Mouse (Mus musculus) adrenal gland, postnatal 25 days (tissue): Measurements from ENCODE around the gene Cd84. TPM values are rescaled to one million over a fixed set of nuclear protein-coding genes. Genes with fewer than 3 reads are reported as not detected.

Experiments
- DNase-seq: peaks from one replicate; pipeline ENCODE4 v3.0.0; 2021; ENCODE audit warnings: mixed read lengths
- total RNA-seq: library from RNA; stranded (reverse); gene quantifications from 2 replicates; pipeline ENCODE4 v1.2.3, GENCODE M21; 2021

Gene Cd84
- total RNA-seq, 1 experiment from 2014 or later = 2.3 TPM

DNA sequence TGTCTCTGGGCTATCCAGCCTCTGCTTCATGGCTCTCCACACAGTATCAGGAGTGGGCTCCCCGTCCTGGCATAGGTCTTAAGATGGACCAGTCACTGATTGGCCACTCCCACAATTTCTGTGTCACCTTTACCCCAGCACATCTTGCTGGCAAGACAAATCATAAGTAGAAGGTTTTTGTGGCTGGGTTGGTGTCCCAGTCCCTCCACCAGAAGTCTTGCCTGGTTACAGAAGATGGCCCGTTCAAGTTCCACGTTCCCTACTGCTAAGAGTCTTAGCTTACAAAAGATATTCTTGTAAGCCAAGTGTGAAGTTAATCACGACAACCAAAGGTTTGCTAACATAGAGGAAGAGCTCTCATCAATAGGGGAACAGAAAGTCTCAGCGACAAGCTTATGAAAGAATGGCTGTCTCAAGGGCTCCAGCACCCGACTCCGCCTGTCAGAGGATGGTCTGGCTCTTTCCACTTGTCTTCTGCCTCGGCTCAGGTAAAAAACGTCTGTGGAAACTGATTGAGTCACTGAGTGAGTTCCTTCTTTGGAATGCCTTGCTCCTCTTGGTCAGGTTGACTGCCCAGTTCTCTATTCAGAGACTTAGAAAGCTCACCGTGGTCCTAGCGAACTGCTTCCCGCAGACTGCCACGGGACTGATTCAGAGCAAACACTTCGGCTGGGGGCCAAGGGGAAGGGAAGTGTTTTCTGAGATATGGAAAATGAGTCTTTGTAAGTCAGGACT, 78.0 kb downstream of the Cd84 start, which contains the start of gene Slamf6:
Gene Slamf6, plus strand, starts transcription at position 211 of the 735 bp plus-strand sequence.
- no peak for DNase-seq

- DNase-seq = no peak
Observed at GRCm38 (mm10) chr1:171918136-171918920, 78.8 kb downstream of the Cd84 start.

DNA sequence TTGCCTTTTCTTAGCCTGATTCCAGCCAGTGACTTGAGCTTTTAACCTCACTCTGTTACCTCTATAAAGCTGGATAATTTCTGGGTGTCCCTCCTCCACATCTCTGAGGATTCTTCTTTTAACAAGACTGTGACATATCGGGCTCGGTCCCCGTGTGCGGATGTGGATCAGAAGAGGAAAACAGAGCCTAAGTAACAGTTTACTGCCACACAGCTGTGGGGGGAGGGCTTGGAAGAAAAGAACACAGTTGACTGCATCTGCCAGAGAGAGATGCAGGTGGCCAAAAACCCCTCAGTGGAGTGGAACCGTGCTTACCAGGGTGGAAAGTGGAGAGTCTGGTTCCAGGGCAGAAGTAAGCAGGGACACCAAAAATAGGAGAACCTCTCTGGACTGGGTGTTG, 79.7 kb downstream of the Cd84 start:
- no peak for DNase-seq

- DNase-seq = no peak
Observed at GRCm38 (mm10) chr1:171919901-171920510, 80.5 kb downstream of the Cd84 start.

- DNase-seq = no peak
Observed at GRCm38 (mm10) chr1:171920989-171921621, 81.6 kb downstream of the Cd84 start.

DNA sequence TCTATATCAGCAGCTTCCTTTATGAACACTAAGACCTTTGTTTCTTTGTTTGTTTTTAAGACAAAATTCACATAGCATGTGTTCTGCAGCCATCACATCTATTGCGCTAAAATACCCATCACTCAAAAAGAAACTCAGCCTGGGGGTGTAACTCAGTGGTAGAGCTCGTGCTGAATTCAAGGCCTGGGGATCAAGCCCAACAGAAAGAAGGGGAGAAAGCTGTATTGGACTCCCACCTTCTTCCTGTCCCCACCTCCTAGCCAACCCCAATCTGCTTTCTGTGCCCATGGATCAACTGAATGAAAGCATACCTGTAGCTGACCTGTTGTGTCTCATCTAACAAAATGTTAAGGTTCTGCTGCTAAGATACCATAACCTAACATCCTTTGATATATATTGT, 82.1 kb downstream of the Cd84 start:
- DNase-seq = no peak

DNA sequence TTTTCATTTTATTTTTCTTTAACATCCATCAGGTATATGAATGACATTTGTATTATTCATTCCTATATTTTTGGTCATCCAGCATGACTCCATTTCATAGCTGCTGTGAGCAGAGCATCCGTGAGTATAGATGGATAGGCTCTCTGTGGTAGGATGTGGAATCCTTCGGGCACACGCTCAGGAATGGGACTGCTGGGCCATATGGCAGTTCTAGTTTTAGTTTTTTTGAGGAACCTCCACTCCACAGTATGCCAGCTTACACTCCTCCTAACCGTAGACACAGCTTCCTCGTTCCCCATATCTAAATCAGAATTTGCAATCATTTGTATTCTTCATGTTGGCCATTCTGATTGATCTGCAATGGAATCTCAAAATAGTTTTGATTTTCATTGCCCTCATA, 83.3 kb downstream of the Cd84 start:
- DNase-seq = no peak

DNA sequence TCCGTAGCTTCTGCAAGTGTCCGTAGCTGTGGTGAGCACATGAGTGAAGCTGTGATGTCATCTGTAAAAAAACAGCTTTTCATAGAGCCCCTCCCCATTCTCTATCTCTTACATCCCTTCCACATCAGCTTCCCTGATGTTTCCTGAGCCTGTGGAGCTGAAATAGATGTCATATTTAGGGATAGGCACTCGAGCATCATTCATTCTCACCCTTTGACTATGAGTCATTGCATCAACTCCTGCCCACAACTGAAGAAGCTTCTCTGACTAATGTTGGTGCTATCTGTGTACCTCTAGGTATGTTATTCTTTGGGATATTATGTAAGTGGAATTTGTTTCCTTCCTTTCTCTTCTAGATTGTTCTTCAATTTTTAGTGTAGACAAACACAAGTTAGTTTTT, 85.4 kb downstream of the Cd84 start:
- no peak for DNase-seq

DNA sequence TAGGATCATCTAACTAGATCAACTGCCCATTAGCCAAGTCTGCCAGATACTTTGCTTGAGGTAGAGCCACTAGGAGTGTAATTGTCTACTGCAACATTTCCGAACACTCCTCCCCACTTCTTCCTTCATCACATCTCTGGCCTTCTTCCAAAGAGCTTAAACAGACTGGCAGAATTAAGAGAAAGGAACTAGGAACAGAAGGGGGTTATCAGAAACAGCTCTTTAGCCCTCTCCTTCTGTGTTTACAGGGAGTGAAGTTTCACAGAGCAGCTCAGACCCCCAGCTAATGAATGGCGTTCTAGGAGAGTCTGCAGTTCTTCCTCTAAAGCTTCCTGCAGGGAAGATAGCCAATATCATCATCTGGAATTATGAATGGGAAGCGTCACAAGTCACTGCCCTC, 94.4 kb downstream of the Cd84 start:
- no peak for DNase-seq

DNA sequence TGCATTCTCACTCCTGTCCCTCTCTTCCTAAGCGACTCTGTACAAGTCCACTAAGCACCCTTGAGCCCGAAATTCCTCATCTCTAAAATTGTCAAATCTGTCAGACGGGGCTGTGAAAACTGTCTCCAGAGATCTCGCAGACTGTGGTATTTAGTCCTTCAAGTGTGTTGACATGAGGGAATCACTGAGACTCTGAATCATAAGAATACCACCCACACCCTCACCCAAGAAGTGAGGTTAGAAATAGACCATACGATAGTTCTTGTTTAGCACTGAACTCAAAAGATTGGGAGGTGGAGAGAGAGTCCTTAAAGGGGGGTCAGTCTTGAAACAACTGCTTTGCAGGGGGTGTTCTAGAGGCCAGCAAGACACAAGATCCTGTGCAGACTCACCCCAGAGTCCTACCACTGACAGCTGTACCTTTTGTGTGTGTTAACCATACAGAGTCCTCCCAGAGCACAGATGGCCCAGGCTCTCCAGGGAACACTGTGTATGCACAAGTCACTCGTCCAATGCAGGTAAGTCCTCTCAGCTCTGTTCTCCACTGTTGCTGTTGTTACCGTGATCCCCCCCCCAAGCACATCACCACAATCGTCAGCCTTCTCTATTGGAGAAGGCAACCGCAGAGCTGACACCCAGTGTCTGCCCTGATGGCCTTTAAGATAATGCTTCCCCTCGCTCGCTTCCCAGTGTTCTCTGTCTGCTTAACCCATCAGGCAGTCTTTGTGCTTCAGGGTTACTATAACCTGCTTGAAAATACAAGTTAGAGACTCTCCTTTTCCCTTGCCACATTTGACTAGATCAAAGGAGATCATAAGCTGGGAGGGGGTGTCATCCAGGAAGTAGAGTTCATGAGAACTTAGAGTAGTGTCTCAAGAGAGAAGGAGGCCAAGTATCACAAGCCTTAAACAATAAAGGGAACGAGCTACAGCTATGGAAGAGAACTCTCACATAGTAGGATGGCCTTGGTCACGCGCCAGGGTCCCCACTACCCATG, 99.8 kb downstream of the Cd84 start:
- DNase-seq = no peak

Other genes with a start within 250 kb of the Cd84 start
- 0.48 and 0.67 TPM in 2 replicates for gene Ly9, start 232.3 kb upstream of the Cd84 start, total RNA-seq
- gene Slamf7, start 186.7 kb upstream of the Cd84 start, total RNA-seq = 0.30 TPM in 1 of 2 replicates, not detected in the other
- 1.3 and 1.6 TPM in 2 replicates for gene Cd48, start 157.7 kb upstream of the Cd84 start, total RNA-seq
- not detected in 2 replicates for gene Slamf1, start 72.6 kb upstream of the Cd84 start, total RNA-seq
- 0.18 TPM in 1 of 2 replicates, not detected in the other for gene Gm10521, start 56.0 kb downstream of the Cd84 start, total RNA-seq
- gene Slamf6, start 77.8 kb downstream of the Cd84 start, total RNA-seq = 0.15 TPM in 1 of 2 replicates, not detected in the other
- 2.8 and 7.4 TPM in 2 replicates for gene Vangl2, start 188.7 kb downstream of the Cd84 start, total RNA-seq
- gene Nhlh1, start 217.9 kb downstream of the Cd84 start, total RNA-seq = not detected in 2 replicates
- gene Copa, start 242.8 kb downstream of the Cd84 start, total RNA-seq = 184 and 190 TPM in 2 replicates
- 101 and 117 TPM in 2 replicates for gene Ncstn, start 243.1 kb downstream of the Cd84 start, total RNA-seq